Comparison of ENCODE assay signal across 19 mouse cellular contexts in the genomic region with DNA sequence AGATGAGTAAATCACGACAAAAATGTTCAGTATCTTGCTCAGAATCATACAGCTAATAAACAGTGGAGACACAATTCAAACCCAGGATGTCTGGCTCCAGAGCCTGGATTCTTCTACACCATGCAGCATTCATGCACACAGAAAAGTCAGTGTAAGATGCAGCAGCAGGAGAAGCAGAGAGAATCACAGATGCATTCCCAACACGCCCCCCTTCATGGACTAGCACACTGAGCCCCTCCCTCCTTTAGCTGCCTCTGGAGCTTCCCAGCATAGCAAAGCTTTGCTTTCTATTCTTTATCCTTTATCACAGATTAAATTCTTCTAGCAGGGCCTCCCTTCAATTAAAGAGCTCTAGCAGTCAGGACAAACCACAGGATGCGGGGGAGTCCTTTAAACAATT.
DNase-seq lines count a peak whose midpoint lies in the region; ATAC-seq lines count a peak whose summit lies in the region.
"Had no signal": no experiment of that assay in that cellular context is flagged by ENCODE, and none has a peak within 500 bp of the region (broad histone marks: within the 10 kb centered on the region; RNA-seq: fewer than 3 reads in every experiment).

No protein-coding gene starts in this region.

- peaks cover 1% of the 10 kb centered on the region; the same call in 1 of the 2 replicates for H3K36me3 ChIP-seq in hindbrain, embryonic 13.5 days
- no peaks in the 10 kb centered on the region for H3K36me3 ChIP-seq in hindbrain, embryonic 12.5 days
- H3K36me3 ChIP-seq in neural tube, embryonic 13.5 days = no peaks in the 10 kb centered on the region
- H3K36me3 ChIP-seq in neural tube, embryonic 15.5 days = no peaks in the 10 kb centered on the region
- H3K36me3 ChIP-seq in forebrain, embryonic 14.5 days (ENCODE audit: control insufficient read depth, insufficient read depth, low read length) = peaks cover 2% of the 10 kb centered on the region

- no peak overlapping the region for H3K4me2 ChIP-seq in hindbrain, embryonic 13.5 days
- no peak overlapping the region for H3K4me2 ChIP-seq in hindbrain, embryonic 12.5 days (replicated peaks)
- H3K4me2 ChIP-seq in neural tube, embryonic 13.5 days = no peak overlapping the region
- no peak overlapping the region for H3K4me2 ChIP-seq in neural tube, embryonic 15.5 days
- H3K4me2 ChIP-seq in forebrain, embryonic 14.5 days (ENCODE audit: low read length) = no peak overlapping the region

- no peak overlapping the region for H3K4me3 ChIP-seq in hindbrain, embryonic 13.5 days
- no peak overlapping the region for H3K4me3 ChIP-seq in hindbrain, embryonic 12.5 days
- no peak overlapping the region for H3K4me3 ChIP-seq in neural tube, embryonic 13.5 days
- no peak overlapping the region for H3K4me3 ChIP-seq in neural tube, embryonic 15.5 days (replicated peaks)
- no peak overlapping the region for H3K4me3 ChIP-seq in forebrain, embryonic 14.5 days (ENCODE audit: low read depth, low read length)
- H3K4me3 ChIP-seq: erythroblast, embryonic 14.5 days; limb, embryonic 10.5 days had no signal

- H3K27ac ChIP-seq in hindbrain, embryonic 13.5 days = peak overlapping the region; percentile 71
- no peak overlapping the region; the same call in 1 of the 2 replicates for H3K27ac ChIP-seq in hindbrain, embryonic 12.5 days
- peak overlapping the region; percentile 25 for H3K27ac ChIP-seq in neural tube, embryonic 13.5 days (replicated peaks)
- H3K27ac ChIP-seq in neural tube, embryonic 15.5 days (replicated peaks) = no peak overlapping the region
- no peak overlapping the region for H3K27ac ChIP-seq in forebrain, embryonic 14.5 days (ENCODE audit: low read depth, low read length)
- H3K27ac ChIP-seq: limb, embryonic 10.5 days; liver, embryonic 14.5 days had no signal

- DNase-seq in forebrain, embryonic 14.5 days (ENCODE audit: low spot score) = peak; percentile 14
- DNase-seq in left cerebral cortex, postnatal 36 days (ENCODE audit: low spot score in 2 of 2) = no peak
- DNase-seq: adrenal gland, adult 8-10 months; cerebellum, adult 9-11 months; embryo, embryonic 11 days; heart, adult 18-20 months; kidney, adult 2 months; lung, postnatal 14 days; right cerebral cortex, adult 18-20 months; thymus, adult 2 months had no signal

- no peaks in the 10 kb centered on the region for H3K9me3 ChIP-seq in hindbrain, embryonic 13.5 days
- H3K9me3 ChIP-seq in hindbrain, embryonic 12.5 days (replicated peaks) = no peaks in the 10 kb centered on the region
- H3K9me3 ChIP-seq in neural tube, embryonic 13.5 days = no peaks in the 10 kb centered on the region
- no peaks in the 10 kb centered on the region for H3K9me3 ChIP-seq in neural tube, embryonic 15.5 days (replicated peaks)
- H3K9me3 ChIP-seq in forebrain, embryonic 14.5 days (replicated peaks; ENCODE audit: control insufficient read depth, low read length) = no peaks in the 10 kb centered on the region
- H3K9me3 ChIP-seq: limb, embryonic 10.5 days had no signal

- H3K4me1 ChIP-seq in hindbrain, embryonic 13.5 days (replicated peaks) = peaks cover 16% of the 10 kb centered on the region
- peaks cover 10% of the 10 kb centered on the region for H3K4me1 ChIP-seq in hindbrain, embryonic 12.5 days
- peaks cover 24% of the 10 kb centered on the region for H3K4me1 ChIP-seq in neural tube, embryonic 13.5 days (replicated peaks)
- peaks cover 12% of the 10 kb centered on the region for H3K4me1 ChIP-seq in neural tube, embryonic 15.5 days
- 0 out of 2 replicates have a peak, but pooled peaks cover 3% of the 10 kb centered on the region for H3K4me1 ChIP-seq in forebrain, embryonic 14.5 days (ENCODE audit: control insufficient read depth, insufficient read depth, low read length)

- ATAC-seq in hindbrain, embryonic 13.5 days (ENCODE audit: low FRiP score) = no peak
- ATAC-seq in hindbrain, embryonic 12.5 days (ENCODE audit: low FRiP score) = no peak
- no peak for ATAC-seq in neural tube, embryonic 13.5 days (ENCODE audit: low read depth)
- no peak for ATAC-seq in neural tube, embryonic 15.5 days (ENCODE audit: low FRiP score)
- peak; percentile 55; the same call in 1 of the 2 replicates for ATAC-seq in forebrain, embryonic 14.5 days
- no peak for ATAC-seq in erythroid progenitor cell, adult 5-6 weeks (replicated peaks; ENCODE audit: low FRiP score, poor library complexity, severe bottlenecking)
- ATAC-seq: Patski had no signal

- intact Hi-C loops in left cerebral cortex, postnatal 36 days (cut with DNase I) = no loop called here

- H3K9ac ChIP-seq in hindbrain, embryonic 13.5 days = no peak overlapping the region
- H3K9ac ChIP-seq in hindbrain, embryonic 12.5 days = no peak overlapping the region
- no peak overlapping the region for H3K9ac ChIP-seq in neural tube, embryonic 13.5 days
- no peak overlapping the region for H3K9ac ChIP-seq in neural tube, embryonic 15.5 days (replicated peaks)
- no peak overlapping the region for H3K9ac ChIP-seq in forebrain, embryonic 14.5 days (ENCODE audit: low read length)
- H3K9ac ChIP-seq: liver, embryonic 14.5 days had no signal

- no peaks in the 10 kb centered on the region for H3K27me3 ChIP-seq in hindbrain, embryonic 13.5 days
- H3K27me3 ChIP-seq in hindbrain, embryonic 12.5 days = no peaks in the 10 kb centered on the region
- H3K27me3 ChIP-seq in neural tube, embryonic 13.5 days = no peaks in the 10 kb centered on the region
- no peaks in the 10 kb centered on the region for H3K27me3 ChIP-seq in neural tube, embryonic 15.5 days (replicated peaks)
- H3K27me3 ChIP-seq in forebrain, embryonic 14.5 days (replicated peaks; ENCODE audit: control insufficient read depth, insufficient read depth, low read length) = no peaks in the 10 kb centered on the region
- H3K27me3 ChIP-seq: Patski had no signal

- 66% methylated on average over 3 of the region's 3 CpGs for WGBS in hindbrain, embryonic 13.5 days
- 80% methylated on average over 3 of the region's 3 CpGs for WGBS in hindbrain, embryonic 12.5 days
- 83% methylated on average over 3 of the region's 3 CpGs for WGBS in neural tube, embryonic 13.5 days
- WGBS in neural tube, embryonic 15.5 days = 75% methylated on average over 3 of the region's 3 CpGs
- 44% methylated on average over 3 of the region's 3 CpGs for WGBS in forebrain, embryonic 14.5 days

Comparison
In these comparisons a context has a peak if more than half of its experiments do, and no peak if none do; other contexts are left out.
1. H3K27ac ChIP-seq: peak in hindbrain, embryonic 13.5 days (single experiment) and neural tube, embryonic 13.5 days (single experiment); none in hindbrain, embryonic 12.5 days (single experiment), neural tube, embryonic 15.5 days (single experiment) and forebrain, embryonic 14.5 days (single experiment).